Mouse (Mus musculus) E14TG2a.4 (cell line): ENCODE results near the gene Ring1.

ENCODE experiments used
- CTCF ChIP-seq: conservative IDR thresholded peaks from 2 replicates; pipeline ENCODE4 v1.5.1; 2014; ENCODE audit warnings: low read length
- NANOG ChIP-seq: IDR thresholded peaks from 2 replicates; pipeline ENCODE4 v1.6.1; 2014; ENCODE audit warnings: borderline replicate concordance, low read length, mixed read lengths

DNA sequence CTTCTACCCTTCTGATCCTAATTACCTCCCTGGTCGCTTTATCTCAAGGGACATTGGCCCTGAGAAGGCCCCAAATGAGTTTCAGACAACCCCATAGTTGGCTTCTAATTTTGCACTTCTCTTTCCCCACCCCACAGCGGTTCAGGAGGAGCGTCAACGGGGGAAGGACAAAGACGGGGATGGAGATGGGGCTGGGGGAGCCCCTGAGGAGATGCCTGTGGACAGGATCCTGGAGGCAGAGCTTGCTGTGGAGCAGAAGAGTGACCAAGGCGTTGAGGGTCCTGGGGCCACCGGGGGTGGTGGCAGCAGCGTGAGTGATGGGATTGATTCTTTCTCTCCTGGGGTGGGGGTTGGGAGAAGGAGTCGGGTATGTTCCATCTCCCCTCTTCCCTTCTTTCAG is 11.0 kb upstream of the Ring1 start:
- no peak for TF ChIP-seq CTCF
- TF ChIP-seq NANOG, result no peak
